ENCODE assay signal across 36 mouse cellular contexts in the genomic region with DNA sequence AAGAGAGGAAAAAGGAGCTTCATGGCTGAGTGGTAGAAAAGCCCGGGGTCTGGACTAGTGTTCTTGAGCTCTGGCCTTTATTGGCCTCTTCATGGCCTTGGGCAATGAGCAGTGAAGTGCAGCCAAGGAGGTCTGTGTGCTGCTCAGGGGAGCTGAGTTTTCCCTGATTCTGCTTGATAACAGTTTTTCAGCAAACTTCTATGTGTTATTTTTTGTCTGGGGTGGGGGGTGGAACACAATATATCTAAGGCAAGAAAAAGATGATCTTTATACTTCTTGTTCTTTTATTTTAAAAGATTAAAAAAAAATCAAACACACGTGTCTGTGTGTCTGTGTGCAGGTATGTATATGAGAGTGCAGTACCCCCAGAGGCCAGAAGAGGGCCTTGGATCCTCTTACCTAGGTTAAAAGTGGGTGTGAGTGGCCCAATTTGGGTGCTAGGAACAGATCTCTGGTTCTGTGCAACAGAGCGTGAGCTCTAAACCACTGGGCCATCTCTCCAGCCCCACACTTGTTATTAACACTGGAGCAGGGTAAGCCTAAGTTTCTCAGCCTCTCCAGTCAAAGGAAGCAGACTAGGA. TPM values are rescaled to one million over a fixed set of nuclear protein-coding genes. Genes with fewer than 3 reads are reported as not detected.
DNase-seq lines count a peak whose midpoint lies in the region; ATAC-seq and TF ChIP-seq lines count a peak whose summit lies in the region.
"Had no signal": no experiment of that assay in that cellular context is flagged by ENCODE, and none has a peak within 500 bp of the region (broad histone marks: within the 10 kb centered on the region; RNA-seq: fewer than 3 reads in every experiment).

A gene (minus strand): TSS at position 51 of the 581 bp plus-strand sequence.

- 71% methylated on average over 3 of the region's 3 CpGs for WGBS in liver, embryonic 14.5 days (ENCODE audit: insufficient replicate concordance)
- 88% methylated on average over 3 of the region's 3 CpGs for WGBS in stomach, postnatal 0 days
- WGBS in hindbrain, embryonic 13.5 days: 94% methylated on average over 3 of the region's 3 CpGs

- peak; percentile 11; the same call in 1 of the 2 replicates for TF ChIP-seq CTCF in gastrocnemius, adult 2 months (IDR thresholded peaks at IDR 0.05)
- TF ChIP-seq CTCF in liver, embryonic 14.5 days (IDR thresholded peaks at IDR 0.05; ENCODE audit: low read depth): peak; percentile 5; the same call in 1 of the 2 replicates
- TF ChIP-seq CTCF in MEL (IDR thresholded peaks at IDR 0.05 in 2 of 3, conservative IDR thresholded peaks at IDR 0.05 in 1 of 3; ENCODE audit: control insufficient read depth in 1 of 3, insufficient read depth in 1 of 3, low read depth in 2 of 3, low read length in 3 of 3, poor library complexity in 1 of 3, severe bottlenecking in 1 of 3): peak in 2 of 3 experiments; percentile 15 to 18; a peak in 1 of 6 replicates
- TF ChIP-seq CTCF in stomach, postnatal 0 days (IDR thresholded peaks at IDR 0.05; ENCODE audit: low read depth): peak; percentile 8; the same call in 1 of the 2 replicates

- H3K9me3 ChIP-seq in liver, embryonic 14.5 days (ENCODE audit: control insufficient read depth, low read length): no peaks in the 10 kb centered on the region
- H3K9me3 ChIP-seq in MEL (replicated peaks; ENCODE audit: insufficient read depth, low read length): no peaks in the 10 kb centered on the region
- no peaks in the 10 kb centered on the region for H3K9me3 ChIP-seq in stomach, postnatal 0 days (ENCODE audit: control insufficient read depth, low read length)
- H3K9me3 ChIP-seq in hindbrain, embryonic 13.5 days: no peaks in the 10 kb centered on the region
- H3K9me3 ChIP-seq: intestine, embryonic 15.5 days; limb, embryonic 13.5 days; liver, embryonic 12.5 days had no signal

- no peak within 1 kb of the TSS for H3K4me3 ChIP-seq in gastrocnemius, adult 2 months
- no peak within 1 kb of the TSS for H3K4me3 ChIP-seq in liver, embryonic 14.5 days (ENCODE audit: insufficient read depth in 1 of 2, low read depth in 2 of 2, low read length in 2 of 2)
- H3K4me3 ChIP-seq in MEL (ENCODE audit: control insufficient read depth in 1 of 2, insufficient read depth in 1 of 2, low read depth in 2 of 2, low read length in 2 of 2): no peak within 1 kb of the TSS
- H3K4me3 ChIP-seq in stomach, postnatal 0 days (ENCODE audit: low read depth, low read length): no peak within 1 kb of the TSS
- H3K4me3 ChIP-seq in hindbrain, embryonic 13.5 days: no peak within 1 kb of the TSS
- H3K4me3 ChIP-seq: embryonic facial prominence, embryonic 13.5 days; forebrain, embryonic 10.5 days; heart, embryonic 12.5 days; intestine, embryonic 15.5 days; limb, embryonic 13.5 days; liver, embryonic 12.5 days had no signal

- H3K4me2 ChIP-seq in liver, embryonic 14.5 days (ENCODE audit: low read depth): no peak within 1 kb of the TSS
- no peak within 1 kb of the TSS for H3K4me2 ChIP-seq in stomach, postnatal 0 days (replicated peaks; ENCODE audit: low read depth)
- H3K4me2 ChIP-seq in hindbrain, embryonic 13.5 days: no peak within 1 kb of the TSS
- H3K4me2 ChIP-seq: embryonic facial prominence, embryonic 13.5 days; heart, embryonic 12.5 days; intestine, embryonic 15.5 days; limb, embryonic 13.5 days; liver, embryonic 12.5 days had no signal

- intact Hi-C loops in gastrocnemius, adult 2 months (cut with DNase I): no loop called here

- TF ChIP-seq RAD21 in MEL (IDR thresholded peaks at IDR 0.05; ENCODE audit: low read depth, low read length): no peak

- H3K79me2 ChIP-seq in MEL (ENCODE audit: control insufficient read depth, insufficient read depth, low read length, poor library complexity): no peaks in the 10 kb centered on the region

- TF ChIP-seq EP300 in liver, embryonic 14.5 days (IDR thresholded peaks at IDR 0.05; ENCODE audit: low read depth): no peak
- no peak for TF ChIP-seq EP300 in MEL (IDR thresholded peaks at IDR 0.05; ENCODE audit: low read depth in 1 of 2, low read length in 2 of 2)
- no peak for TF ChIP-seq EP300 in stomach, postnatal 0 days (optimal IDR thresholded peaks at IDR 0.05)

- DNase-seq in gastrocnemius, adult 2 months: no peak
- no peak for DNase-seq in gastrocnemius, postnatal 4 days (ENCODE audit: low spot score in 2 of 2)
- DNase-seq in liver, embryonic 14.5 days (ENCODE audit: low read depth in 3 of 3, low spot score in 3 of 3): no peak
- DNase-seq in liver (no peak), MEL (ENCODE audit: low read depth, low spot score) (no peak)
- DNase-seq in stomach, postnatal 0 days (ENCODE audit: low spot score): no peak
- DNase-seq: adrenal gland, postnatal 25 days; cerebellum, adult 11-12 months; cerebellum, adult 9-11 months; gastrocnemius, postnatal 10 days; heart, adult 11 months; heart, postnatal 4 days; kidney, adult 2 months; kidney, postnatal 36 days; layer of hippocampus, adult 9-11 months; lung, adult 18-20 months; lung, postnatal 14 days; midbrain, embryonic 14.5 days; thymus, postnatal 4 days had no signal

- no peak within 1 kb of the TSS for H3K9ac ChIP-seq in liver, embryonic 14.5 days (replicated peaks)
- H3K9ac ChIP-seq in MEL (ENCODE audit: control insufficient read depth, low read depth, low read length, poor library complexity, severe bottlenecking): no peak within 1 kb of the TSS
- no peak within 1 kb of the TSS for H3K9ac ChIP-seq in stomach, postnatal 0 days (ENCODE audit: low read length)
- H3K9ac ChIP-seq in hindbrain, embryonic 13.5 days: no peak within 1 kb of the TSS
- H3K9ac ChIP-seq: embryonic facial prominence, embryonic 13.5 days; heart, embryonic 12.5 days; intestine, embryonic 15.5 days; limb, embryonic 13.5 days; liver, embryonic 12.5 days had no signal

- H3K27me3 ChIP-seq in liver, embryonic 14.5 days (ENCODE audit: control insufficient read depth, insufficient read depth, low read length): no peaks in the 10 kb centered on the region
- peaks cover 2 to 3% of the 10 kb centered on the region in 2 experiments; a peak in 3 of 4 replicates for H3K27me3 ChIP-seq in MEL (ENCODE audit: control insufficient read depth in 1 of 2, insufficient read depth in 2 of 2, low read length in 2 of 2)
- no peaks in the 10 kb centered on the region for H3K27me3 ChIP-seq in stomach, postnatal 0 days (ENCODE audit: control insufficient read depth, insufficient read depth, low read length)
- no peaks in the 10 kb centered on the region for H3K27me3 ChIP-seq in hindbrain, embryonic 13.5 days
- H3K27me3 ChIP-seq: embryonic facial prominence, embryonic 13.5 days; intestine, embryonic 15.5 days had no signal

- no peak within 1 kb of the TSS for H3K27ac ChIP-seq in gastrocnemius, adult 2 months
- no peak within 1 kb of the TSS for H3K27ac ChIP-seq in liver, embryonic 14.5 days
- no peak within 1 kb of the TSS for H3K27ac ChIP-seq in MEL (ENCODE audit: control insufficient read depth, low read depth, low read length)
- H3K27ac ChIP-seq in stomach, postnatal 0 days (replicated peaks): no peak within 1 kb of the TSS
- H3K27ac ChIP-seq in hindbrain, embryonic 13.5 days: no peak within 1 kb of the TSS
- H3K27ac ChIP-seq: embryonic facial prominence, embryonic 13.5 days; forebrain, embryonic 10.5 days; intestine, embryonic 15.5 days; limb, embryonic 13.5 days; liver, embryonic 12.5 days had no signal

- no peak for TF ChIP-seq POLR2A in MEL (IDR thresholded peaks at IDR 0.05; ENCODE audit: control insufficient read depth in 1 of 2, insufficient read depth in 1 of 2, low read depth in 1 of 2, low read length in 2 of 2, poor library complexity in 1 of 2)

- no peaks in the 10 kb centered on the region for H3K36me3 ChIP-seq in liver, embryonic 14.5 days (replicated peaks; ENCODE audit: control insufficient read depth, insufficient read depth, low read depth)
- H3K36me3 ChIP-seq in MEL (ENCODE audit: control insufficient read depth in 1 of 2, insufficient read depth in 2 of 2, low read length in 2 of 2): no peaks in the 10 kb centered on the region
- H3K36me3 ChIP-seq in stomach, postnatal 0 days (ENCODE audit: control insufficient read depth, insufficient read depth, low read length): no peaks in the 10 kb centered on the region
- H3K36me3 ChIP-seq in hindbrain, embryonic 13.5 days: no peaks in the 10 kb centered on the region
- H3K36me3 ChIP-seq: embryonic facial prominence, embryonic 13.5 days; forebrain, embryonic 10.5 days; heart, embryonic 12.5 days; intestine, embryonic 15.5 days; limb, embryonic 13.5 days; liver, embryonic 12.5 days had no signal

- H3K4me1 ChIP-seq in liver, embryonic 14.5 days (replicated peaks; ENCODE audit: control insufficient read depth in 2 of 2, insufficient read depth in 2 of 2, low read length in 1 of 2): no peaks in the 10 kb centered on the region
- no peaks in the 10 kb centered on the region for H3K4me1 ChIP-seq in MEL (ENCODE audit: control insufficient read depth in 1 of 2, insufficient read depth in 2 of 2, low read length in 2 of 2)
- H3K4me1 ChIP-seq in stomach, postnatal 0 days (replicated peaks; ENCODE audit: control insufficient read depth, insufficient read depth): no peaks in the 10 kb centered on the region
- H3K4me1 ChIP-seq in hindbrain, embryonic 13.5 days (replicated peaks): no peaks in the 10 kb centered on the region
- H3K4me1 ChIP-seq: embryonic facial prominence, embryonic 13.5 days; forebrain, embryonic 10.5 days; heart, embryonic 12.5 days; intestine, embryonic 15.5 days; liver, embryonic 12.5 days had no signal

- no peak for ATAC-seq in liver, embryonic 14.5 days (ENCODE audit: insufficient read depth)
- ATAC-seq in stomach, postnatal 0 days (ENCODE audit: low FRiP score, low TSS enrichment): no peak
- ATAC-seq in hindbrain, embryonic 13.5 days (ENCODE audit: low FRiP score): no peak
- ATAC-seq: forebrain, embryonic 16.5 days; hindbrain, embryonic 16.5 days; intestine, embryonic 15.5 days; liver, embryonic 12.5 days had no signal

TF ChIP-seq in MEL, 35 proteins besides CTCF, POLR2A, EP300 and RAD21 (continues in another document):
- no peak for TF ChIP-seq SIN3A (IDR thresholded peaks at IDR 0.05; ENCODE audit: low read length)
- no peak for TF ChIP-seq MEF2A (IDR thresholded peaks at IDR 0.05; ENCODE audit: extremely low read depth, insufficient replicate concordance, low read depth, low read length, poor library complexity, severe bottlenecking)
- no peak for TF ChIP-seq ZC3H11A (IDR thresholded peaks at IDR 0.05; ENCODE audit: low read depth, low read length)
- TF ChIP-seq MAFK (IDR thresholded peaks at IDR 0.05; ENCODE audit: borderline replicate concordance, low read depth, low read length): no peak
- TF ChIP-seq MYB (IDR thresholded peaks at IDR 0.05; ENCODE audit: low read depth, low read length): no peak
- TF ChIP-seq NELFE (IDR thresholded peaks at IDR 0.05; ENCODE audit: low read depth, low read length): no peak

RNA-seq across cellular contexts. Expression of the gene that starts here (rescaled TPM):
- total RNA-seq in gastrocnemius, adult 2 months (2021): not detected
- not detected for total RNA-seq in gastrocnemius, postnatal 4 days (2021)
- polyA plus RNA-seq in liver, embryonic 14.5 days (2012; rRNA removed): not detected in 2 replicates
- not detected in 2 replicates for polyA plus RNA-seq in liver, embryonic 14.5 days (2014; fragmentation: Nextera tagmentation; extraction: Ambion mirVana)
- total RNA-seq in MEL (2012; rRNA removed): not detected in 2 replicates
- not detected for polyA plus RNA-seq in MEL (2012; ENCODE audit: insufficient read depth in 1 of 2, insufficient read length in 2 of 2, low read depth in 1 of 2, low replicate concordance in 2 of 2, missing spikeins in 1 of 2)
- not detected in 2 replicates for polyA plus RNA-seq in stomach, postnatal 0 days (2015; fragmentation: Nextera tagmentation; extraction: Ambion mirVana)
- polyA plus RNA-seq in hindbrain, embryonic 13.5 days (2015; fragmentation: Nextera tagmentation; extraction: Ambion mirVana): not detected in 2 replicates
- total RNA-seq: adrenal gland, adult 18-20 months; adrenal gland, postnatal 25 days; gastrocnemius, postnatal 10 days; heart, postnatal 4 days; left cerebral cortex, postnatal 25 days; neutrophil, adult 5-6 weeks had no signal
- polyA plus RNA-seq: embryonic facial prominence, embryonic 13.5 days; forebrain, embryonic 10.5 days; forebrain, embryonic 16.5 days; heart, embryonic 12.5 days; heart, postnatal 0 days; hindbrain, embryonic 16.5 days; intestine, embryonic 15.5 days; kidney, adult 2 months; kidney, embryonic 16.5 days; limb, embryonic 13.5 days; liver, embryonic 12.5 days; midbrain, embryonic 14.5 days; neural tube, embryonic 11.5 days; spleen, adult 2 months; testis, adult 2 months had no signal
